Mouse (Mus musculus): ENCODE data around the gene Borcs6. TPM values are rescaled to one million over a fixed set of nuclear protein-coding genes. Genes with fewer than 3 reads are reported as not detected.

Borcs6 gene
- polyA plus RNA-seq, 1 experiment from 2014 or later: 7.2 TPM

- Histone ChIP-seq H3K27ac (ENCODE audit: low read length) (peak overlapping the region; percentile 75), H3K4me1 (ENCODE audit: control insufficient read depth, insufficient read depth, low read length) (peaks cover 18% of the 10 kb centered on the region), H3K9me3 (replicated peaks; ENCODE audit: control insufficient read depth, low read length) (no peaks in the 10 kb centered on the region), H3K9ac (ENCODE audit: low read length) (peak overlapping the region; percentile 95), H3K4me2 (ENCODE audit: low read depth, low read length) (peak overlapping the region; percentile 72), H3K27me3 (ENCODE audit: control insufficient read depth, insufficient read depth, low read length) (no peaks in the 10 kb centered on the region), H3K36me3 (ENCODE audit: control insufficient read depth, insufficient read depth, low read length) (no peaks in the 10 kb centered on the region), H3K4me3 (replicated peaks; ENCODE audit: low read length) (peak overlapping the region; percentile 93)
- 2% methylated on average over 19 of the region's 19 CpGs for WGBS
- 0 out of 2 replicates have a peak, but pooled peaks have one; percentile 1 for ATAC-seq (ENCODE audit: insufficient read depth, low FRiP score)
These were observed 674 bp upstream of the Borcs6 start for GRCm38 (mm10) chr11:69058729-69059356.

- under 1% methylated on average over 49 of the region's 49 CpGs for WGBS
- no peaks in the 10 kb centered on the region for H3K27me3 ChIP-seq (ENCODE audit: control insufficient read depth, insufficient read depth, low read length)
- ATAC-seq (ENCODE audit: insufficient read depth, low FRiP score): no peak
These were observed 476 bp downstream of the Borcs6 start for GRCm38 (mm10) chr11:69059975-69060411.

GRCm38 (mm10) chr11:69060448-69061254 lies 1.1 kb downstream of the Borcs6 start:
- Histone ChIP-seq H3K9me3 (replicated peaks; ENCODE audit: control insufficient read depth, low read length) (no peaks in the 10 kb centered on the region), H3K36me3 (ENCODE audit: control insufficient read depth, insufficient read depth, low read length) (no peaks in the 10 kb centered on the region), H3K27me3 (ENCODE audit: control insufficient read depth, insufficient read depth, low read length) (no peaks in the 10 kb centered on the region), H3K4me2 (ENCODE audit: low read depth, low read length) (peak overlapping the region; percentile 97), H3K4me3 (replicated peaks; ENCODE audit: low read length) (peak overlapping the region; percentile 93), H3K27ac (ENCODE audit: low read length) (peak overlapping the region; percentile 94), H3K9ac (ENCODE audit: low read length) (peak overlapping the region; percentile 95), H3K4me1 (ENCODE audit: control insufficient read depth, insufficient read depth, low read length) (peaks cover 18% of the 10 kb centered on the region)
- ATAC-seq (ENCODE audit: insufficient read depth, low FRiP score): no peak
- 2% methylated on average over 40 of the region's 40 CpGs for WGBS

More at GRCm38 (mm10) chr11:69059975-69060411, 476 bp downstream of the Borcs6 start:
- peak overlapping the region; percentile 93 for H3K4me3 ChIP-seq (replicated peaks; ENCODE audit: low read length)
- H3K36me3 ChIP-seq (ENCODE audit: control insufficient read depth, insufficient read depth, low read length): no peaks in the 10 kb centered on the region
- H3K4me1 ChIP-seq (ENCODE audit: control insufficient read depth, insufficient read depth, low read length): peaks cover 18% of the 10 kb centered on the region
- H3K4me2 ChIP-seq (ENCODE audit: low read depth, low read length): peak overlapping the region; percentile 97
- H3K9ac ChIP-seq (ENCODE audit: low read length): peak overlapping the region; percentile 95
- peak overlapping the region; percentile 94 for H3K27ac ChIP-seq (ENCODE audit: low read length)
- no peaks in the 10 kb centered on the region for H3K9me3 ChIP-seq (replicated peaks; ENCODE audit: control insufficient read depth, low read length)

GRCm38 (mm10) chr11:69061255-69061912 lies 1.9 kb downstream of the Borcs6 start:
- H3K27me3 ChIP-seq (ENCODE audit: control insufficient read depth, insufficient read depth, low read length): no peaks in the 10 kb centered on the region
- whole genome bisulfite sequencing: 20% methylated on average over 17 of the region's 17 CpGs
- no peaks in the 10 kb centered on the region for H3K36me3 ChIP-seq (ENCODE audit: control insufficient read depth, insufficient read depth, low read length)
- H3K9ac ChIP-seq (ENCODE audit: low read length): peak overlapping the region; percentile 95
- peaks cover 25% of the 10 kb centered on the region for H3K4me1 ChIP-seq (ENCODE audit: control insufficient read depth, insufficient read depth, low read length)
- no peak for ATAC-seq (ENCODE audit: insufficient read depth, low FRiP score)
- peak overlapping the region; percentile 93 for H3K4me3 ChIP-seq (replicated peaks; ENCODE audit: low read length)
- no peaks in the 10 kb centered on the region for H3K9me3 ChIP-seq (replicated peaks; ENCODE audit: control insufficient read depth, low read length)
- peak overlapping the region; percentile 94 for H3K27ac ChIP-seq (ENCODE audit: low read length)
- H3K4me2 ChIP-seq (ENCODE audit: low read depth, low read length): peak overlapping the region; percentile 97

- H3K4me2 ChIP-seq (ENCODE audit: low read depth, low read length): peak overlapping the region; percentile 97
- peak overlapping the region; percentile 74 for H3K27ac ChIP-seq (ENCODE audit: low read length)
- H3K4me3 ChIP-seq (replicated peaks; ENCODE audit: low read length): peak overlapping the region; percentile 87
- H3K9me3 ChIP-seq (replicated peaks; ENCODE audit: control insufficient read depth, low read length): no peaks in the 10 kb centered on the region
- no peak overlapping the region for H3K9ac ChIP-seq (ENCODE audit: low read length)
- ATAC-seq (ENCODE audit: insufficient read depth, low FRiP score): no peak
- H3K4me1 ChIP-seq (ENCODE audit: control insufficient read depth, insufficient read depth, low read length): peaks cover 33% of the 10 kb centered on the region
- H3K27me3 ChIP-seq (ENCODE audit: control insufficient read depth, insufficient read depth, low read length): no peaks in the 10 kb centered on the region
- 1% methylated on average over 17 of the region's 17 CpGs for WGBS
- no peaks in the 10 kb centered on the region for H3K36me3 ChIP-seq (ENCODE audit: control insufficient read depth, insufficient read depth, low read length)
These were observed 2.8 kb downstream of the Borcs6 start for GRCm38 (mm10) chr11:69062194-69062760.

- peak overlapping the region; percentile 87 for H3K27ac ChIP-seq (ENCODE audit: low read length)
- H3K9ac ChIP-seq (ENCODE audit: low read length): peak overlapping the region; percentile 69
- WGBS: under 1% methylated on average over 19 of the region's 19 CpGs
These were observed 3.3 kb downstream of the Borcs6 start for GRCm38 (mm10) chr11:69062761-69063224.

GRCm38 (mm10) chr11:69063413-69064201 lies 4.1 kb downstream of the Borcs6 start:
- WGBS: under 1% methylated on average over 31 of the region's 31 CpGs
- peak; percentile 51 for ATAC-seq (ENCODE audit: insufficient read depth, low FRiP score)
- Histone ChIP-seq H3K36me3 (ENCODE audit: control insufficient read depth, insufficient read depth, low read length) (no peaks in the 10 kb centered on the region), H3K27ac (ENCODE audit: low read length) (peak overlapping the region; percentile 87), H3K4me2 (ENCODE audit: low read depth, low read length) (peak overlapping the region; percentile 97), H3K27me3 (ENCODE audit: control insufficient read depth, insufficient read depth, low read length) (no peaks in the 10 kb centered on the region), H3K9ac (ENCODE audit: low read length) (peak overlapping the region; percentile 78), H3K4me3 (replicated peaks; ENCODE audit: low read length) (peak overlapping the region; percentile 87), H3K9me3 (replicated peaks; ENCODE audit: control insufficient read depth, low read length) (no peaks in the 10 kb centered on the region), H3K4me1 (ENCODE audit: control insufficient read depth, insufficient read depth, low read length) (peaks cover 35% of the 10 kb centered on the region)

More at GRCm38 (mm10) chr11:69062761-69063224, 3.3 kb downstream of the Borcs6 start:
- peak overlapping the region; percentile 97 for H3K4me2 ChIP-seq (ENCODE audit: low read depth, low read length)
- peak; percentile 70 for ATAC-seq (ENCODE audit: insufficient read depth, low FRiP score)
- no peaks in the 10 kb centered on the region for H3K9me3 ChIP-seq (replicated peaks; ENCODE audit: control insufficient read depth, low read length)
- peak overlapping the region; percentile 87 for H3K4me3 ChIP-seq (replicated peaks; ENCODE audit: low read length)
- H3K27me3 ChIP-seq (ENCODE audit: control insufficient read depth, insufficient read depth, low read length): no peaks in the 10 kb centered on the region
- no peaks in the 10 kb centered on the region for H3K36me3 ChIP-seq (ENCODE audit: control insufficient read depth, insufficient read depth, low read length)
- H3K4me1 ChIP-seq (ENCODE audit: control insufficient read depth, insufficient read depth, low read length): peaks cover 38% of the 10 kb centered on the region

All from stomach, embryonic 16.5 days (tissue).